Mouse (Mus musculus): ENCODE measurements around the gene Ptprd. TPM values are rescaled to one million over a fixed set of nuclear protein-coding genes. Genes with fewer than 3 reads are reported as not detected.

Gene Ptprd
- polyA plus RNA-seq, 1 experiment from 2014 or later, result 12.9 TPM

DNA sequence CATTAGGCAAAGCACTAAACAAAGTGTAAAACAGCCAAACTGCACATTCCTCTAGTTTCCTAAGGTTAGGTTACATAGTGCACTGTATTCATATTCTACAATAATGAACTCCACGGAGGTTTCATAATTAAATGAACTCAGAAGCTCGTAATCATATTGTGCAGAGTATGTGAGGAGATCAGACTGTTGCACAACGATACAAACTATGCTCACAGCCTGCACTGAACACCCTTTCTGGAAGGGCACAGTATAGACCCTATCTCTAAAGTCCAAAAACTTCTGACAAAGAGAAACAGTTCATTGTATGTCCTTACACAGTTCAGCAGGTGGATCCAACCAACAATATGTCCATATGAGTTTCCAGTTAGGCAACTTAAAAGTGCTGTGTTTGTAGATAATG, 1844.5 kb downstream of the Ptprd start:
- H3K36me3 ChIP-seq, result no peaks in the 10 kb centered on the region
- WGBS, result 83% methylated on average over 3 of the region's 3 CpGs
- ATAC-seq, result no peak

DNA sequence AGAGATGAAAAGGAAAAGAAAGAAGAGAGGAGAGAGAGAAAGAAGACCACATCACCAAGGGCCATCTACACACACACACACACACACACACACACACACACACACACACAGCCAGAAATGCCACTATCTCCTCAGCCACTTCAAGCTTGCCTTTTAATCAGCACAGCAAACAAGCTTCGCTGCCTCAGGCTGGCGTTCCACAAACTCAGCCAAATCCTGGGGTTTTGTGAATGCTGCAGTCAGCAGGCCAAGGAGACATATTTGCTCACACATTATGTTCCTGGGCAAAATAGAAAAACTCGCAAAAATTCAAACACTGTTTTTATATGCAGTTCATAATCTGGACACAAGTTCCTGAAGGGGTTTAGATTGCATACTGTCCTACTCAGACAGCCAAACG, 1845.9 kb downstream of the Ptprd start:
- no peak overlapping the region for H3K9ac ChIP-seq
- no peaks in the 10 kb centered on the region for H3K36me3 ChIP-seq
- H3K27me3 ChIP-seq (replicated peaks), result no peaks in the 10 kb centered on the region
- H3K9me3 ChIP-seq, result no peaks in the 10 kb centered on the region
- no peak overlapping the region for H3K4me3 ChIP-seq (replicated peaks)
- no peak overlapping the region for H3K4me2 ChIP-seq (replicated peaks)
- peaks cover 5% of the 10 kb centered on the region; the same call in 1 of the 2 replicates for H3K4me1 ChIP-seq (replicated peaks)
- WGBS, result 65% methylated on average over 4 of the region's 4 CpGs
- H3K27ac ChIP-seq, result no peak overlapping the region
- no peak for ATAC-seq

More for the DNA sequence above, 1844.5 kb downstream of the Ptprd start:
- H3K9me3 ChIP-seq, result no peaks in the 10 kb centered on the region
- H3K4me2 ChIP-seq (replicated peaks), result no peak overlapping the region
- no peak overlapping the region for H3K4me3 ChIP-seq (replicated peaks)
- no peak overlapping the region for H3K27ac ChIP-seq
- no peak overlapping the region for H3K9ac ChIP-seq
- peaks cover 5% of the 10 kb centered on the region; the same call in 1 of the 2 replicates for H3K4me1 ChIP-seq (replicated peaks)
- no peaks in the 10 kb centered on the region for H3K27me3 ChIP-seq (replicated peaks)

DNA sequence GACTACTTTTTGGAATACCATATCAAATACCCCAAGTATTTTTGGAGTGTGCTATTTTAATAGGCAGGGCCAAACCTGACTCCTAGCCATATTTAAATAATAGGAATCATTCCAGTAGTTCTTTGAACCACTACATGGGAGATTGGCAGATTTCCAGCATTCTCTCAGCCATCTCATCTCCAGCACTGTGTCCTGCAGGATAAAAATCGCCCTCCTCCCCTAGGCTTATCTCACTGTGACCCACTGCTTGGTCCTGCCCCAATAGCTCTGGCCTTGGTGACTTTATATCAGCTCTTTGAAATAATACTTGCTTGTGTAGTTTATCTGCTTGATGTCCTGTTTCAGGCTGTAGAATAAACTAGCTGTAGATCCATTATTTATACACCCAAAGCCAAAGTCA, 1850.2 kb downstream of the Ptprd start:
- Histone ChIP-seq H3K9me3 (no peaks in the 10 kb centered on the region), H3K36me3 (no peaks in the 10 kb centered on the region), H3K4me1 (replicated peaks) (no peaks in the 10 kb centered on the region), H3K4me2 (replicated peaks) (no peak overlapping the region), H3K4me3 (replicated peaks) (no peak overlapping the region), H3K27me3 (replicated peaks) (no peaks in the 10 kb centered on the region), H3K9ac (no peak overlapping the region), H3K27ac (no peak overlapping the region)
- ATAC-seq, result no peak
- WGBS, result 56% methylated on average over 1 of the region's 1 CpGs

DNA sequence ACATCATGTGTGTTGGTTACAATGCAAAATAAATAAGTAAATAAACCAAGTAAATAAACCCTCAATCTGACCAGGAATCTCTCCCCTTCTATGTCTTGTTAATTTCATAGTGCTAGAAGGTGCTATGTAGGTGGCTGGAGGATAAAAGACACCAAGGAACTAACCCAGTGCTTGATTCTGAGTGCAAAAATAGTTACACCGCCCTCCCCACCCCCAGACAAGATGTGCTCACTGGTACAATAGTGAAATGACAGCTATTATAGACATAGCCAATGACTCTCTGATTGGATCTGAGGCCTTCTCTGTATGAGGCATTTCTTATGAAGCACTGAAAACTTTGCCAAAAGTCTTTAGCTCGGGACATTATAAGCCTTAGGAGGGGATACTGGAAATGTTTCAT, 1857.6 kb downstream of the Ptprd start:
- Histone ChIP-seq H3K9me3 (no peaks in the 10 kb centered on the region), H3K27ac (no peak overlapping the region), H3K4me2 (replicated peaks) (no peak overlapping the region), H3K9ac (no peak overlapping the region), H3K4me1 (replicated peaks) (no peaks in the 10 kb centered on the region), H3K27me3 (replicated peaks) (no peaks in the 10 kb centered on the region), H3K4me3 (replicated peaks) (no peak overlapping the region), H3K36me3 (no peaks in the 10 kb centered on the region)
- 88% methylated on average over 2 of the region's 2 CpGs for WGBS
- ATAC-seq, result no peak

DNA sequence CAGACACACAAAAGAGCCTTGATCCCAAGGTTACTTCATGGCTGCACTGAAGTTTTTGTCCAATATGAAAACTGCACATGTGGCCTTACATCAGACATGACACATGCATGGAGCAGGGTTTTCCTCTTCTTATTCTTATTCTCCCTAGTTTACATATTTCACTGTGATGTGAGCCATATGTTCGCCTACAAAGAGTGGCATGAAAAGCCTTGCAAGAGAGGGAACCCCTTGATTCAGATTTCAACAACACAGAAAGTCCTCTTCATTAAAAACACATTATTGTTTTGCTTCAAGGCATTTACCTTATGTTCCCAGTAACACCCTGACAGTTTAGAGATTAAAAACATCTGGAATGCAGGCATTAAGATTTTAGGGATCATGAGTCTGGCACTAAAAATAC, 1859.3 kb downstream of the Ptprd start:
- Histone ChIP-seq H3K36me3 (no peaks in the 10 kb centered on the region), H3K27ac (no peak overlapping the region), H3K9me3 (no peaks in the 10 kb centered on the region), H3K4me3 (replicated peaks) (no peak overlapping the region), H3K9ac (no peak overlapping the region), H3K4me1 (replicated peaks) (no peaks in the 10 kb centered on the region), H3K4me2 (replicated peaks) (no peak overlapping the region), H3K27me3 (replicated peaks) (no peaks in the 10 kb centered on the region)
- 63% methylated on average over 1 of the region's 1 CpGs for WGBS
- ATAC-seq, result no peak

DNA sequence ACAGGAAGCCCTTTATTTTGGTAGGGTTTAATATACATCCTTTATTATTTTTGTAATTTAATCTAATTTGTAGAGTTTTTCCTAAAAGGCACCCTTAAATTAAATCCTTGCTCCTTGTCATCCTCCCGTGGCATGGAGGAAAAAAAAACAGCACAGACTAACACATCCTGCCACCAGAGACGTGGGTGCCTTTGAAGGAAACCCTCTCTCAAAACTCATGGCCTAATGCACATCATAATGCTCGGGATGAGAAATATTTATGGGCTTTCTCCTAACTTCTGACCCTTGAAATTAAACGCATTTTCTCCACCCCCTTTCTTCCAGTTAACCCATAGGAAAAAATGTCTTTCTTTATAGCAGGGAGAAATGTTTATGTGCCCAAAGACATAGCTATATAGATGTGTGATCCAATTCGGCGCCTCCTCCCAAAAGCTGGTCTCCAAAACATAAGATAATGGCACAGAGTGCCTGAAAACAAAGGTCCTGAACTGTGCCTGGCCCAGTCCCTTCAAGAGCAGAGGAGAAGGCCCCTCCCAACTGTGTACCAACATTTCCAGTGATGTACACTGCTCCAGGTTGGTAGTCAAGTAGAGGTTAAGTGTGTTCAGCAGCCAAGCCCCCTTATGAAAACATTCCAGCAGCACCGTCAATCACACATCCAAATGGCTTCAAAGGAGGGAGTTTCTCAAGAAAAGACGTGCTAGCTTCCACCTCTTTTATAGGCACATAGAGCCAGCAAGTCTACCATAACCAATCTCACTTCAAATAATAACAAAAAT, 1860.4 kb downstream of the Ptprd start:
- ATAC-seq, result no peak
- Histone ChIP-seq H3K4me3 (replicated peaks) (no peak overlapping the region), H3K9ac (no peak overlapping the region), H3K4me1 (replicated peaks) (no peaks in the 10 kb centered on the region), H3K36me3 (no peaks in the 10 kb centered on the region), H3K9me3 (no peaks in the 10 kb centered on the region), H3K27me3 (replicated peaks) (no peaks in the 10 kb centered on the region), H3K4me2 (replicated peaks) (no peak overlapping the region), H3K27ac (no peak overlapping the region)
- WGBS, result 63% methylated on average over 8 of the region's 8 CpGs

DNA sequence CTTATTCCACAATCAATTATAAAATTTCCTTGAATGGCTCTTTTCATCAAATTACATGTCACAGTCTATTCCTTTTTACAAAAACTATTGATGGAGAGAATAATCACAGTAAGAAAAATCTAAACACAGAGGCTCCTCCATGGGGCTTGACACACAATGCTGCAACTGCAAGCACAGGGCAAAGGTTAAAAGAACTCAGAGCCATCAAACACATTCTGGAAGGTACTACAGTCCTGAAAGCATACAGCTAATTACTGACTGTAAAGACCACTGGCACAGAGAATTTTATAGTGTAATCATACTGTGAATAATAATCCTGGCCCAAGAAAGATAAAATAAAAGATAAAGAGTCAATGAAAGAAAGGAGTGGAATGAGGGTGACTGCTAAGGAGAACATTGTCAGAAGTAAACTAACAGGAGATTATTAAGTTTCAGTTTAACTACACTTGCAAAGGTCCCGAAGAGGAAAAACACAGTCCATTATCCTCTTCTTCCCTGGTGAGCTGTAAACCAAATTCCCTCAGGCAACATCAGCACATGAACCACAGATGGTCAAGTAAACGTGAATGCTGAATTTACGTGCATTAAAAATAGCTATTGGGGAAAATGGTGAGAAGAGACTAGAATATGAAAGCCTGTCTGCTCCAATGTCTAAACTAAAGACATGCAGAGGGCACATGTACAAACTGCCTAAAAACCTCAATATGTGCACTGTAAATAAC, 1861.4 kb downstream of the Ptprd start:
- 37% methylated on average over 3 of the region's 3 CpGs for WGBS
- Histone ChIP-seq H3K9ac (no peak overlapping the region), H3K4me3 (replicated peaks) (no peak overlapping the region), H3K4me1 (replicated peaks) (no peaks in the 10 kb centered on the region), H3K27ac (no peak overlapping the region), H3K9me3 (no peaks in the 10 kb centered on the region), H3K36me3 (no peaks in the 10 kb centered on the region), H3K27me3 (replicated peaks) (no peaks in the 10 kb centered on the region), H3K4me2 (replicated peaks) (no peak overlapping the region)
- ATAC-seq, result peak; percentile 76; the same call in 1 of the 2 replicates

DNA sequence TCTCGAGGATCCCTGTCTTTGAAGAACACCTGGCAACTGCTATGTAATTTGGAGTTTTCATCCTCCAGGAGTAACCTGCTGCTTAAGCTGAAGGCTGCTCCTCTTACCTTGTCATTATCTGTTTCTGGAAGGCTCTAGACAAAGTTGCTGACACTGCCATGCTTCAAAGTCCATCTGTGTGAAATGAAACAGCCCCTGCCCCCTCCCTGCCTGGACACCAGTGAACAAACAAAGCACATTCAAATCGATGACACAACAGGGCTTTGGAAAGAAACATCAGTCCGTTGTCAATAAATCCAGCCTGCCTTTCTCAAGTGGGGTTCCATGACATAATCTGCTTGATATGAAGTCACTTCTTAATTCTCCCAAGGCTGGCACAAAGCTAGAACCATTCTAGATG, 1867.7 kb downstream of the Ptprd start:
- 63% methylated on average over 3 of the region's 3 CpGs for WGBS
- Histone ChIP-seq H3K9me3 (no peaks in the 10 kb centered on the region), H3K4me3 (replicated peaks) (no peak overlapping the region), H3K9ac (no peak overlapping the region), H3K36me3 (no peaks in the 10 kb centered on the region), H3K27ac (no peak overlapping the region), H3K27me3 (replicated peaks) (no peaks in the 10 kb centered on the region), H3K4me2 (replicated peaks) (no peak overlapping the region), H3K4me1 (replicated peaks) (no peaks in the 10 kb centered on the region)
- peak; percentile 55 for ATAC-seq

DNA sequence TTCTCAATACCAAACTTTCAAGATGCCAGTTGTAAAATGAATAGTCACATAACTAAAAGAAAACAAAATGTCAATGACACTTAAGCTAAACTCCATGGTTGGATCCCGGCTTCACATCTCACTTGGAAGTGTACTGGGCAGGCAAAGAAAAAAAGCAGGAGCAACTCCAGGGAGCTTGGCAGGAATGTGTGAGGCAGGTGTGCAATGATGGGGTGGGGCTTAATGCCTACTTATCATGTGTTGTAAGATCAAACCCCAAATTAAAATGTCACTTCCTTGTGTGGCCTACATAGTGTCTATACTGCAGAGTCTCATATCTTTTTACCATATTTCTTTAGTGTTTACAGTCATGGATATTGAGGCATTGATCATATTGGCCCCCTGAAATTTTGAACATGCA, 1873.8 kb downstream of the Ptprd start:
- no peaks in the 10 kb centered on the region for H3K27me3 ChIP-seq (replicated peaks)
- H3K36me3 ChIP-seq, result no peaks in the 10 kb centered on the region
- no peak overlapping the region for H3K27ac ChIP-seq
- WGBS, result 68% methylated on average over 1 of the region's 1 CpGs
- no peaks in the 10 kb centered on the region for H3K4me1 ChIP-seq (replicated peaks)
- H3K4me3 ChIP-seq (replicated peaks), result no peak overlapping the region
- H3K9ac ChIP-seq, result no peak overlapping the region
- H3K4me2 ChIP-seq (replicated peaks), result no peak overlapping the region
- H3K9me3 ChIP-seq, result no peaks in the 10 kb centered on the region
- ATAC-seq, result peak; percentile 66

DNA sequence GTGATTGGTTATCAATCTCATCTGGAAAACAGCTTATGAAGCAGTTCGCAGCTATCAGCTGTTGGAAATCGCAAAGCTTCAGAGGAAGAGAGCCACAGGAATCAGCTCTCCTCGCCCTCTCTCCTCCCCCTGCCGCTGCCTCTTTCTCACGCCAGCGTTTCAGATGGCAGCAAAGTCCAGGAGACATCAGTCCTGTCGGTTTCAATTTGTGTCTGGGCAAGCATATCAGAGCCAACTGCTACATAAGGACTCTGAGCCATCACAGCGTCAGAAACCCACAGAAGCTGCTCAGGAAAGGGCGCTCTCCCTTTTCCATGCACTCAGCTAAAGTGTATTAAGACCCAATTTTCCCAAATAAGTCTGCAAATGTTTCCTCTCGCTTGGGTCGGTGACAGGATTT, 1884.4 kb downstream of the Ptprd start:
- no peak for ATAC-seq
- Histone ChIP-seq H3K9ac (0 out of 2 replicates have a peak overlapping the region, but pooled peaks have one; percentile 15), H3K27me3 (replicated peaks) (no peaks in the 10 kb centered on the region), H3K4me1 (replicated peaks) (peaks cover 5% of the 10 kb centered on the region; the same call in 1 of the 2 replicates), H3K36me3 (no peaks in the 10 kb centered on the region), H3K4me2 (replicated peaks) (peak overlapping the region; percentile 44), H3K27ac (no peak overlapping the region), H3K9me3 (no peaks in the 10 kb centered on the region), H3K4me3 (replicated peaks) (0 out of 2 replicates have a peak overlapping the region, but pooled peaks have one; percentile 7)
- WGBS, result 29% methylated on average over 11 of the region's 11 CpGs

DNA sequence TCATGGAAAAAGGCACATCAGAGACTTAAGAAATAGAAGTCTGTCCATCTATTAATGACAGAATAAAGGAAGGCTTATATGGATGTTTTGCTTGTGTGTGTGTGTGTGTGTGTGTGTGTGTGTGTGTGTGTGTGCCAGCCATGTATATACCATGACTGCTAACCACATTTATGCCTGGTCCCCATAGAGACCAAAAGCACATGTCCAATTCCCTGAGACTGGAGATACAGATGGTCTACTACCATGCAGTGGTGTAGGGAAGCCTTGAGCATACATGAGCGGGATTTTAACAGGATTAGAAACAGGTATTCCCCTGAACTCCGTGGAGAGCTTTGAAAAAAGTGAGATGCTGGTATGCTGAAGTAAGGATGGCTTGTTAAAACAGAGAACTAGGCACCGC, 1886.1 kb downstream of the Ptprd start:
- Histone ChIP-seq H3K27ac (no peak overlapping the region), H3K27me3 (replicated peaks) (no peaks in the 10 kb centered on the region), H3K36me3 (no peaks in the 10 kb centered on the region), H3K4me1 (replicated peaks) (peaks cover 5% of the 10 kb centered on the region; the same call in 1 of the 2 replicates), H3K9ac (no peak overlapping the region), H3K4me3 (replicated peaks) (no peak overlapping the region), H3K4me2 (replicated peaks) (no peak overlapping the region), H3K9me3 (no peaks in the 10 kb centered on the region)
- 87% methylated on average over 3 of the region's 3 CpGs for WGBS
- ATAC-seq, result no peak

DNA sequence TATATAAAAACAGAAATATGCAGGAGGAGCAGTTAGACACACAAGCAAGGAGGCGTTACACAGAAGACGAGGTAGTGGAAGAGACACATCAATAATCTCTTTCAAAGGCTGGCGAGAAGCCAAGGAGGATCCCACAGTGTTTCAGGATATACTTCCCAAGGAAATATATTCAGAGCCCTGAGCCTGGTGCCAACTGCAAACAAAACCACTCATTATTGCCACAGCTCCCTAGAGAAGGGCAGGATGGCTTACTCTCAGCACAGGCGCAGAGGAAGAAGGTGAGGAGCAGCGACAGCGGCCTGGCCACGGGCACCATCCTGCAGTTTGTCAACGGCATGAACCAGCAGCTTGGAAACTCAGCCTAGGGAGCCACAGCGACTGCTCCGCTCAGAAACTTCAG, 1886.8 kb downstream of the Ptprd start:
- no peak overlapping the region for H3K4me3 ChIP-seq (replicated peaks)
- H3K27me3 ChIP-seq (replicated peaks), result no peaks in the 10 kb centered on the region
- H3K9me3 ChIP-seq, result no peaks in the 10 kb centered on the region
- H3K4me2 ChIP-seq (replicated peaks), result 0 out of 2 replicates have a peak overlapping the region, but pooled peaks have one; percentile 6
- no peak overlapping the region for H3K27ac ChIP-seq
- H3K36me3 ChIP-seq, result no peaks in the 10 kb centered on the region
- 46% methylated on average over 10 of the region's 10 CpGs for WGBS
- H3K4me1 ChIP-seq (replicated peaks), result peaks cover 5% of the 10 kb centered on the region; the same call in 1 of the 2 replicates
- H3K9ac ChIP-seq, result no peak overlapping the region
- ATAC-seq, result peak; percentile 25; the same call in 1 of the 2 replicates

All from intestine, embryonic 15.5 days (tissue).